Mouse (Mus musculus) MEL (cell line): ENCODE data around the gene Prkg2. TPM values are rescaled to one million over a fixed set of nuclear protein-coding genes. Genes with fewer than 3 reads are reported as not detected.

Experiments
- DNase-seq: peaks from one replicate; pipeline ENCODE4 v3.0.0; 2011; ENCODE audit warnings: low read depth, low spot score
- H3K27ac ChIP-seq: 2 replicates; pipeline ENCODE4 v1.5.1; 2012; ENCODE audit warnings: low read depth, mild to moderate bottlenecking, control low read depth, low read length, moderate library complexity; ENCODE audit not compliant: control insufficient read depth
- H3K27me3 ChIP-seq, 2 experiments: fragments of 150-350 bp in 1 of 2; sonication (generic) in 1 of 2; 2 replicates each; pipeline ENCODE4 v1.6.1; 2012; ENCODE audit warnings: low read length in 2 of 2, mild to moderate bottlenecking in 2 of 2, improper control_type of control experiment in 1 of 2, moderate library complexity in 1 of 2; ENCODE audit not compliant: insufficient read depth in 2 of 2, control insufficient read depth in 1 of 2
- H3K36me3 ChIP-seq, 2 experiments: 2 replicates each; pipeline ENCODE4 v1.6.1; 2012 to 2014; ENCODE audit warnings: low read length in 2 of 2, improper control_type of control experiment in 1 of 2, inconsistent platforms in 1 of 2, mild to moderate bottlenecking in 1 of 2; ENCODE audit not compliant: insufficient read depth in 2 of 2, control insufficient read depth in 1 of 2
- H3K4me1 ChIP-seq, 2 experiments: fragments of 150-350 bp in 1 of 2; sonication (generic) in 1 of 2; 2 replicates each; pipeline ENCODE4 v1.6.1; 2012; ENCODE audit warnings: low read length in 2 of 2, improper control_type of control experiment in 1 of 2, mild to moderate bottlenecking in 1 of 2; ENCODE audit not compliant: insufficient read depth in 2 of 2, control insufficient read depth in 1 of 2
- H3K4me3 ChIP-seq, 2 experiments: fragments of 150-350 bp in 1 of 2; sonication (generic) in 1 of 2; 2 replicates each; pipeline ENCODE4 v1.5.1; 2012; ENCODE audit warnings: low read depth in 2 of 2, low read length in 2 of 2, mild to moderate bottlenecking in 2 of 2, moderate library complexity in 2 of 2, control low read depth in 1 of 2, improper control_type of control experiment in 1 of 2; ENCODE audit not compliant: control insufficient read depth in 1 of 2, insufficient read depth in 1 of 2
- H3K79me2 ChIP-seq: 2 replicates; pipeline ENCODE4 v1.6.1; 2012; ENCODE audit warnings: mild to moderate bottlenecking, low read length, moderate library complexity; ENCODE audit not compliant: control insufficient read depth, poor library complexity, insufficient read depth
- H3K9ac ChIP-seq: 2 replicates; pipeline ENCODE4 v1.6.1; 2012; ENCODE audit warnings: low read depth, mild to moderate bottlenecking, control low read depth, low read length, moderate library complexity; ENCODE audit not compliant: control insufficient read depth, poor library complexity, severe bottlenecking
- H3K9me3 ChIP-seq: fragments of 150-350 bp; sonication (generic); replicated peaks from 2 replicates; pipeline ENCODE4 v1.6.1; 2012; ENCODE audit warnings: mild to moderate bottlenecking, low read length, improper control_type of control experiment, moderate library complexity; ENCODE audit not compliant: insufficient read depth
- BHLHE40 ChIP-seq: IDR thresholded peaks from 2 replicates; pipeline ENCODE4 v1.6.1; 2012; ENCODE audit warnings: low read depth, mild to moderate bottlenecking, inconsistent platforms, low read length, improper control_type of control experiment, borderline replicate concordance
- CTCF ChIP-seq, 3 experiments: IDR thresholded peaks in 2 of 3; conservative IDR thresholded peaks in 1 of 3; 2 replicates each; pipeline ENCODE4 v1.5.1; 2011 to 2012; ENCODE audit warnings: low read length in 3 of 3, low read depth in 2 of 3, mild to moderate bottlenecking in 2 of 3, improper control_type of control experiment in 1 of 3, inconsistent platforms in 1 of 3, mixed read lengths in 1 of 3, moderate library complexity in 1 of 3; ENCODE audit not compliant: control insufficient read depth in 1 of 3, insufficient read depth in 1 of 3, poor library complexity in 1 of 3, severe bottlenecking in 1 of 3
- E2F4 ChIP-seq: IDR thresholded peaks from 2 replicates; pipeline ENCODE4 v1.6.1; 2011; ENCODE audit warnings: low read depth, low read length, improper control_type of control experiment, borderline replicate concordance
- ELF1 ChIP-seq: IDR thresholded peaks from 2 replicates; pipeline ENCODE4 v1.6.1; 2014; ENCODE audit warnings: low read depth, mild to moderate bottlenecking, inconsistent platforms, low read length, improper control_type of control experiment, moderate library complexity
- EP300 ChIP-seq, 2 experiments: IDR thresholded peaks; 2 replicates each; pipeline ENCODE4 v1.6.1; 2011; ENCODE audit warnings: improper control_type of control experiment in 2 of 2, low read length in 2 of 2, low read depth in 1 of 2, mild to moderate bottlenecking in 1 of 2
- ETS1 ChIP-seq: IDR thresholded peaks from 2 replicates; pipeline ENCODE4 v1.6.1; 2012; ENCODE audit warnings: low read depth, mild to moderate bottlenecking, inconsistent platforms, low read length, improper control_type of control experiment, moderate library complexity
- GABPA ChIP-seq: IDR thresholded peaks from 2 replicates; pipeline ENCODE4 v1.6.1; 2012; ENCODE audit warnings: low read depth, mild to moderate bottlenecking, inconsistent platforms, low read length, improper control_type of control experiment, moderate library complexity
- HCFC1 ChIP-seq: IDR thresholded peaks from 2 replicates; pipeline ENCODE4 v1.6.1; 2012; ENCODE audit warnings: low read depth, mild to moderate bottlenecking, inconsistent platforms, low read length, improper control_type of control experiment, moderate library complexity
- JUND ChIP-seq: IDR thresholded peaks from 2 replicates; pipeline ENCODE4 v1.6.1; 2011; ENCODE audit warnings: low read depth, mild to moderate bottlenecking, improper control_type of control experiment, low read length
- KAT2A ChIP-seq: conservative IDR thresholded peaks from 2 replicates; pipeline ENCODE4 v1.6.1; 2012; ENCODE audit warnings: low read depth, low read length, improper control_type of control experiment, inconsistent platforms
- MAX ChIP-seq: IDR thresholded peaks from 2 replicates; pipeline ENCODE4 v1.6.1; 2011; ENCODE audit warnings: low read length, improper control_type of control experiment
- MEF2A ChIP-seq: IDR thresholded peaks from 2 replicates; pipeline ENCODE4 v1.6.1; 2014; ENCODE audit warnings: low read depth, mild to moderate bottlenecking, inconsistent platforms, low read length, improper control_type of control experiment; ENCODE audit not compliant: poor library complexity, insufficient replicate concordance, severe bottlenecking; ENCODE audit errors: extremely low read depth
- MYB ChIP-seq: IDR thresholded peaks from 2 replicates; pipeline ENCODE4 v1.6.1; 2011; ENCODE audit warnings: mild to moderate bottlenecking, low read depth, low read length, improper control_type of control experiment
- MYC ChIP-seq: IDR thresholded peaks from 2 replicates; pipeline ENCODE4 v1.6.1; 2011; ENCODE audit warnings: low read depth, mild to moderate bottlenecking, low read length, improper control_type of control experiment, moderate library complexity
- NELFE ChIP-seq: IDR thresholded peaks from 2 replicates; pipeline ENCODE4 v1.6.1; 2011; ENCODE audit warnings: low read depth, low read length, improper control_type of control experiment
- POLR2A ChIP-seq, 2 experiments: IDR thresholded peaks; 2 replicates each; pipeline ENCODE4 v1.6.1; 2011 to 2012; ENCODE audit warnings: low read length in 2 of 2, mild to moderate bottlenecking in 2 of 2, control low read depth in 1 of 2, improper control_type of control experiment in 1 of 2, low read depth in 1 of 2, moderate library complexity in 1 of 2; ENCODE audit not compliant: control insufficient read depth in 1 of 2, insufficient read depth in 1 of 2, poor library complexity in 1 of 2
- POLR2AphosphoS5 ChIP-seq: IDR thresholded peaks from 2 replicates; pipeline ENCODE4 v1.6.1; 2012; ENCODE audit warnings: low read depth, borderline replicate concordance, mild to moderate bottlenecking, inconsistent platforms, low read length, moderate library complexity, mixed read lengths
- RAD21 ChIP-seq: IDR thresholded peaks from 2 replicates; pipeline ENCODE4 v1.6.1; 2011; ENCODE audit warnings: mild to moderate bottlenecking, low read depth, low read length, improper control_type of control experiment
- SIN3A ChIP-seq: IDR thresholded peaks from 2 replicates; pipeline ENCODE4 v1.6.1; 2012; ENCODE audit warnings: low read length, improper control_type of control experiment, inconsistent platforms
- SMC3 ChIP-seq: IDR thresholded peaks from 2 replicates; pipeline ENCODE4 v1.6.1; 2011; ENCODE audit warnings: low read depth, low read length, improper control_type of control experiment
- TAL1 ChIP-seq: IDR thresholded peaks from 2 replicates; pipeline ENCODE4 v1.6.1; 2012; ENCODE audit warnings: mild to moderate bottlenecking, inconsistent platforms, low read length, moderate library complexity, mixed read lengths
- TBP ChIP-seq: IDR thresholded peaks from 2 replicates; pipeline ENCODE4 v1.8.0; 2011; ENCODE audit warnings: low read depth, low read length, improper control_type of control experiment
- UBTF ChIP-seq: IDR thresholded peaks from 2 replicates; pipeline ENCODE4 v1.6.1; 2012; ENCODE audit warnings: low read depth, mild to moderate bottlenecking, inconsistent platforms, low read length, improper control_type of control experiment, moderate library complexity, borderline replicate concordance; ENCODE audit not compliant: insufficient read depth
- ZKSCAN1 ChIP-seq: IDR thresholded peaks from 2 replicates; pipeline ENCODE4 v1.6.1; 2012; ENCODE audit warnings: low read depth, mild to moderate bottlenecking, inconsistent platforms, low read length, improper control_type of control experiment, moderate library complexity
- ZNF384 ChIP-seq: IDR thresholded peaks from 2 replicates; pipeline ENCODE4 v1.6.1; 2012; ENCODE audit warnings: low read depth, mild to moderate bottlenecking, inconsistent platforms, low read length, improper control_type of control experiment
- polyA plus RNA-seq, 2 experiments: library from polyadenylated mRNA; stranded (reverse) in 1 of 2; unstranded in 1 of 2; fragments of >175 nt in 1 of 2; fragments of >200 nt in 1 of 2; gene quantifications; 2 replicates each; pipeline versions ENCODE4 v1.2.1 to v1.2.4; 2012; ENCODE audit warnings: low replicate concordance in 2 of 2, low read depth in 1 of 2; ENCODE audit not compliant: insufficient read length in 2 of 2, insufficient read depth in 1 of 2, missing spikeins in 1 of 2
- total RNA-seq: library from RNA; depleted of rRNA; stranded (reverse); fragments of 300-350 nt; gene quantifications from 2 replicates; pipeline ENCODE4 v1.2.3, GENCODE M21; 2012

The Prkg2 gene
- total and polyA plus RNA-seq, 3 experiments: not detected

DNA sequence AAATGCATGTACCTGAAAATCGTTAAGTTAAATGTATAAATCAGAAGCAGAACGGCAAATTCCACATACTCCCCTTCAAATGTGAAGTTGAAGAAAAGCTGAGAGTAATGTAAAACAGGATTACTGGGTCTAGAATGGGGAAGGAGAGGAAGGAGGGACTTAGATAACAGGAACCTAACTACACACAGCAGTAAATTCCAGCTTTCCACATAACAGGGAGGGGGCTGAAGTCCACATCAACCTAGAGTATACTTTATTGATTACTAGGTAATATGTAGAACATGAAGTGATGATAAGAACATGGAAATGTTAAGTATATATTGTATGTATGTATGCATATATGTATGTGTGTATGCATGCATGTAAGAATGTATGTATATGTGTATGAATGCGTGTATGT is 114.2 kb downstream of the Prkg2 start:
- no peaks in the 10 kb centered on the region for H3K27me3 ChIP-seq
- no peak overlapping the region for H3K9ac ChIP-seq
- H3K36me3 ChIP-seq: no peaks in the 10 kb centered on the region
- H3K4me3 ChIP-seq: no peak overlapping the region
- no peaks in the 10 kb centered on the region for H3K9me3 ChIP-seq
- H3K27ac ChIP-seq: no peak overlapping the region
- H3K79me2 ChIP-seq: no peaks in the 10 kb centered on the region
- no peak for TF ChIP-seq CTCF (IDR thresholded peaks at IDR 0.05 in 2 of 3, conservative IDR thresholded peaks at IDR 0.05 in 1 of 3; ENCODE audit: control insufficient read depth in 1 of 3, insufficient read depth in 1 of 3, low read depth in 2 of 3, low read length in 3 of 3, poor library complexity in 1 of 3, severe bottlenecking in 1 of 3)
- no peak for TF ChIP-seq HCFC1
- TF ChIP-seq RAD21: no peak
- no peak for TF ChIP-seq ZKSCAN1
- TF ChIP-seq MAX: no peak
- no peak for TF ChIP-seq KAT2A
- no peak for TF ChIP-seq SMC3
- TF ChIP-seq POLR2AphosphoS5: no peak
- TF ChIP-seq MYB: no peak
- no peak for TF ChIP-seq UBTF
- TF ChIP-seq BHLHE40: no peak
- TF ChIP-seq NELFE: no peak
- no peak for TF ChIP-seq POLR2A (IDR thresholded peaks at IDR 0.05; ENCODE audit: control insufficient read depth in 1 of 2, insufficient read depth in 1 of 2, low read depth in 1 of 2, low read length in 2 of 2, poor library complexity in 1 of 2)
- no peak for TF ChIP-seq JUND
- TF ChIP-seq ELF1: no peak
- TF ChIP-seq TAL1: no peak
- TF ChIP-seq, all 39 proteins: peak for 0
- DNase-seq: no peak
- no peaks in the 10 kb centered on the region for H3K4me1 ChIP-seq

DNA sequence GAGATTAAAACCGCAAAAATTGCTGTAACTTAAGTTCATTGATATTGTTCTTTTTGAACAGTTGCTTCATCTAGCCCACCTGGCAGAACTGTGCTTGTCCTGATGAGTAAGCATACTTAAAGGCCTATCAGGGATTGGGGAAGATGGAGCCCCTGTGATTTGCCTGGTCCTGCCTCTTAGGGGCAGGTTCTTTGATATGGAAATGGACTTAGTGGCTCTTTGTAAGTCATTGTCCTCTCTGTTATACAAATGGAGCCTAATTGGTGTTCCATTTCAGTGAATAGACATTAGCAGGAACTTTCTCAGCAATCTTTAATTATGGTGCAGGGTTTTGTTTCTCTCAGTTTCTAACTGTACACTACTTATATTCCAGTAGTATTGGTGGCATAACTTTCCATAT is 115.5 kb downstream of the Prkg2 start:
- H3K9ac ChIP-seq: no peak overlapping the region
- H3K36me3 ChIP-seq: no peaks in the 10 kb centered on the region
- H3K4me1 ChIP-seq: no peaks in the 10 kb centered on the region
- TF ChIP-seq TBP (no peak), E2F4 (no peak), ZKSCAN1 (no peak), MEF2A (no peak), SIN3A (no peak), NELFE (no peak), ETS1 (no peak), ELF1 (no peak), POLR2A (IDR thresholded peaks at IDR 0.05; ENCODE audit: control insufficient read depth in 1 of 2, insufficient read depth in 1 of 2, low read depth in 1 of 2, low read length in 2 of 2, poor library complexity in 1 of 2) (no peak), SMC3 (no peak), RAD21 (no peak), EP300 (IDR thresholded peaks at IDR 0.05; ENCODE audit: low read depth in 1 of 2, low read length in 2 of 2) (no peak), GABPA (no peak), MYC (no peak), ZNF384 (no peak)
- H3K79me2 ChIP-seq: no peaks in the 10 kb centered on the region
- no peaks in the 10 kb centered on the region for H3K9me3 ChIP-seq
- H3K27me3 ChIP-seq: no peaks in the 10 kb centered on the region
- no peak overlapping the region for H3K4me3 ChIP-seq
- no peak for DNase-seq
- no peak overlapping the region for H3K27ac ChIP-seq
